Mouse (Mus musculus): ENCODE data around the gene Dnah1.

The Dnah1 gene

DNA sequence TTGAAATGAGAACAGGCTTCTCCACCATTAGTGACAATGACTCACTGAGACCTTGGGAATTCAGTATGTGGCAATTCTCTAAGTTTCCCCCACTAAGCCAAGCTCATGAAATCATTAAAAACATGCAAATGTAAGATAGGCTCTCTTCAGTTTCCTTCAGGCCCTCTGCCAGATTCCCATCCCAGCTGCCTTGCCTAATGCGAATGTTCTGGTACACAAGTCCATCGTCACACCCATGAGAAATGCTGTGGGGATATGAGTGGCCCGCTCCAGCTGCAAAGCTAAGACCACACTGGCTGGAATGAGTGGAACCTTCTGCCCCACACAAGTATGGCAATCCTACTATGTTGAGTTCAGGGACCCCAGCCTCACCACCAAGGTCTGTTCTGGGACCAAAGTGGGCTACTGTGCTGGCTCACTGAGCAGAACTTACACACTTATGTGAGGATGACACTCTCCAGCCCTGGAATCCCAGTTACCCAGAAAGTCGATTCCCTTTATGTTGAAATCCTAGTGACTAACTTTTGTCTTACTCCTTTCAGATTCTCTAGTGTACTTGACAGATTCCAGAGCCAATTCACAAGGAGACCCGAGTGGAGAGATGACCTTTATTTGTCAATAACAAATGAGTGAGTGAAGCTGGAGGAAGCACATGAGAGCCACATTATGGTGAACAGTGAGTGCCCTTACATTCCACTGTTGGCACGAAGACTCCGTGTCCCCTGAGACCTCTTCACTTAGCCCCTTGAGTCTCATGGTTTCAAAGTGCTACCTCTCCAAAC is 86.4 kb downstream of the Dnah1 start:
- in situ Hi-C loops (cut with MboI): no loop called here

GRCm38 (mm10) chr14:31233996-31234591 is 89.6 kb downstream of the Dnah1 start:
- in situ Hi-C loops (cut with MboI): no loop called here

- in situ Hi-C loops (cut with MboI): no loop called here
These were observed 90.4 kb downstream of the Dnah1 start for GRCm38 (mm10) chr14:31233070-31233995.

GRCm38 (mm10) chr14:31232404-31233069 is 91.2 kb downstream of the Dnah1 start:
- in situ Hi-C loops (cut with MboI): no loop called here

DNA sequence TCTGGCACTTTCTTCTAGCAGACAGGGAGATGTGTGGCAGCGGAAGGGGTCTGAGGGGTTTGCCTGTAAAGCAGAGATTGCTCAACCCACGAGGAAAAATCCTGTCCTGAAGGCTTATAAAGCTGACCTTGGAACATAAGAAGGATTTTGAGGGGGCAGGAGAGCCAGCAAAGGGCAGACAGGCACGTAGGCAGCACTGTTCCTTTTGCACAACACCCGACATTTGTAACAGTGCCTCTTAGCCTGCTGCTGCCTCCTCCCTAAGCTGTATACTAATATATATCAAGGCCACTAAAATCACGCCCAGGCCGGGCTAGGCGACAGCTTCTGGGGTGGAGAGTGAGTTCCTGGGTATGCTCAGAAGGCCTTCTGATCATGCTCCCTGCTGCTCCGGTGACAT is 93.3 kb downstream of the Dnah1 start:
- in situ Hi-C loops (cut with MboI): no loop called here

DNA sequence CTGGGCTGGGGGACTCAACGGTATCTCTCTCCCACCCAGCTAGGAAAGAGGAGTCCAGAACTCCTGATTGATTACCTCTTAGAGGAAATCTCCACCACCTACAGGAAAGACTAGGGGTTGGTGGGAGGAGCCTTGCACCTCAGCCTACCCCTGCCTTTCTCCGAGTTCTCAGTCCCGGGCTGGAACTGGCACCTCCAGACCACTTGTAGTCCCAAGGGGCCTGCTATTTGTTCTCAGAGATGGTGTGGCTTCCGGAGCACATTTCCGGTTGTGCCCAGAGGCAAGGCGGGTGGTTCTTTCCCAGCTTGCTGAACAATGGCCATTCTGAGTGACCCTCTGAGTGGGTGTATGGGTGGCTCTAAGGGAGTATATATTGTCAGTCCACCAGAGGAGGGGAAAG is 95.5 kb downstream of the Dnah1 start:
- in situ Hi-C loops (cut with MboI): no loop called here

GRCm38 (mm10) chr14:31226978-31227377 is 96.7 kb downstream of the Dnah1 start:
- in situ Hi-C loops (cut with MboI): no loop called here

GRCm38 (mm10) chr14:31217666-31218065 is 106.0 kb downstream of the Dnah1 start, which contains the start of gene Sema3g:
TSS of gene Sema3g (plus strand) at chr14:31217860.
- in situ Hi-C loops (cut with MboI): no loop called here

DNA sequence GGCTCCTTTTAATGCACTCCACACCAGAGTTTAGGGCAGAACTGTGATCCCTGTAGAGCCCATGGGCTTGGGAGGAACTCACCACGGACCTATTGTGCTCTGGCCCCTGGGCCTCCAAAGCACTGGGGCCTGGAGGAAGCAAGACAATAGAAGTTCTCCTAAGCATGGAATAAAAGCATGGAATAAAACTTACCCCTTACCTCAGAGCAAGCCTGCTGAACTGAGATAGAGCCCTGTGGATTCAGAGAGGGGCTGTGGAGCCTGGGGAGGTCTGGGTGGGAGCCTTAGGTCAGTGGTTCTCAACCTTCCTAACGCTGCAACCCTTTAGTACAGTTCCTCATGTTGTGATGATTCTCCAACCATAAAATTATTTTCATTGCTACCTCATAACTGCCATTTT is 106.8 kb downstream of the Dnah1 start, which contains the start of gene Nisch:
Gene Nisch (minus strand): TSS at position 101 of the 400 bp plus-strand sequence.
- in situ Hi-C loops (cut with MboI): no loop called here

DNA sequence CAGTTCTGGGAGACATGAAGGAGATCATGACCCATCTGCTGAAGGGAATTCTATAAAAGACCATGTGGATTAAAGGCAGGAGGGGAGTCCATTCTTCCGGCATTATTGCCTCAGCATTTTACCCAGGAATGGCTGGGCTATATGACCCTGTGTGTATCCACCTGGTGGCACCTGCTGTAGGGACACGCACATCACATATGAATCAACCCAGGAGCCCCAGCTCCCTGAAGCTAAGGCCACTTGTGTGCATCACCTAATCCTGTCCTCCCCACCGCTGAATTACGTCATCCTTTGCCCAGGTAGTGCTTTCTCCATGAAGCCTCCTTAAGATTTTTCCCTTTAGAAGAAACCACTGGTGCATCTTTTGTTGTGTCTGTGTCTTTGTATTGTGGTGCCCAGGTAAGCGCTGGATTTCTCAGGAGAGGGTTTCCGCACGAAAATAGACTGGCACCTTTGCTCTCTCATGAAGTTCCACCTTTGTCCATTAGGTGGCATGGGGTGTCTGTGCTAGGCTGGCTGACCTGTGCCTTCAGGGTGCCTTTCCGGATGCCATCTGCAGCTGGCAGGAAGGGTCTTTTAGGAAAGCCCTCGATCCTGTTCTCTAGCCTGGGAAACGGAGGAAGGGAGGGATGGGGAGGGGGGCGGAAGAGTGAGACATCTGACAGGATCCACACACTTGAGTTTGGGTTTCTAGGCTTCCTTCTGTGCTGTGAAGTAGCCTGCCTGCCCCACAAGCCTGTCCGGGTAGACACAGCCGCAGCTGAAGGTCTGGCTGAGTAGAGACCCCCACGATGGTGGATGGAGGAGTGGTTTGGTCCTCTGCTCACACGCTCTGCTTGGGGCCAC is 108.3 kb downstream of the Dnah1 start:
- in situ Hi-C loops (cut with MboI): no loop called here

DNA sequence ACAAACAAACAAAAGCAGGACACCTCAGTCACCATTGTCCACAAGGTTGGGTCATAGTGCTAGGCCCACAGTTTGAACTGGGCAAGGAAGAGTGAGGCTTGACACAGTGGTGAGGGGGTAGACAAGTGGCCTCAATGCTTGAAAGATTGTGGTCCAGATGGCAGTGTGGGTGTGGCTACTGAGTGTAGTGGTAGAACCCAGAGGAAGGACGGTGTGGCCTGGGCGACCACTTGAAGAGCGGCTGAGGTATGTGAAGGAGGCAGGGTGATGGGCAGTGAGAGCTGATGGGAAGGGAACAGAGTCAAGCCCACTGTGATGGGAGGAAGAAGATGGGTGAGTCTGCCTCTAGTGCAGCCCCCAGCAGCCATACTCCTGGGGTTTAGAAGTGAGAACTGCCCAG is 109.0 kb downstream of the Dnah1 start:
- in situ Hi-C loops (cut with MboI): no loop called here

- in situ Hi-C loops (cut with MboI): no loop called here
These were observed 109.8 kb downstream of the Dnah1 start for GRCm38 (mm10) chr14:31213868-31214267.

DNA sequence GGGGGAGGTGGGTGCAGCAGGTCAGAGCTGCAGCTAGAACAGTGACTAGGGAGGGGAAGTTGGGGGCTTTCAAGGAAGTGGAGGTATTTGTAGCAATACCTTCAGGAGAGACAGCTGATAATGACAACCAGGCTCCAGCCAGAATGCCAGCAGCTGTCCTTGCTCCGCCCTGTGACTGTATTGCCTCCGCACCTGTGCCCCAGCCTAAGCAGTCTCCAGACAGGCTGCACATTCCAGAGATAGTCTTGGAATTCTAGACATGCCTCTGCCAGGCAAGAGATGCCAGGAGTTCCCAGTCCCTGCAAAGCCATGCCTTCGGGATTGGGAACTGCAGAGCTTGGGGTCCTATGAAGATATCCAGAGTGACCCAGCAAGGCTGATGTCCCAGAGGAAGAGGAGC is 111.2 kb downstream of the Dnah1 start:
- in situ Hi-C loops (cut with MboI): no loop called here

DNA sequence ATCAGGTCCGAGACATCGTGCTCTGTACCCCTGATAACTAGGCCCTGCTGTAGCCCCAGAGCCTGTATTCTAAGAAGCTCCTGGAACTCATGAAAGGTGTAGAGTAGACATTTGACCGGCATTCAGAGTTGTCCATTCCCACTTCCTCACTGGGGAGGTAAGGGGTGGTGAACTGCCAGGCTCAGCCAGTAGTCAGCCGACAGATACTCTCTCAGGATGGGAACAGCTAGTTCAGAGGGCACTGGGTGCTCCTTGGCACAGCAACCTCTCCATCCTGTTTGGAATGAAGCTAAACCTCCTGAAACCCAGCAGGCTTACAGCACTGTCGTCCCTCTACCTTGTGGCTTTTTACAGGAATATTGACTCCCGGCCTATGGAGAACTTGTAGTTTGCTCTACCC is 111.8 kb downstream of the Dnah1 start:
- in situ Hi-C loops (cut with MboI): no loop called here

Measured in mature B cell (primary cell).